Mouse (Mus musculus) retina, adult 2 months (tissue): ENCODE measurements around the gene Otud4.
"Not testable (repeated sequence)": the region's sequence is repeated elsewhere in the genome, so short reads cannot be mapped to it uniquely, and the experiment has no call there.

Experiments
- DNase-seq: peaks from one replicate; pipeline ENCODE4 v3.0.0-alpha.2; 2012; ENCODE audit warnings: low read depth, low spot score

Otud4 gene

DNA sequence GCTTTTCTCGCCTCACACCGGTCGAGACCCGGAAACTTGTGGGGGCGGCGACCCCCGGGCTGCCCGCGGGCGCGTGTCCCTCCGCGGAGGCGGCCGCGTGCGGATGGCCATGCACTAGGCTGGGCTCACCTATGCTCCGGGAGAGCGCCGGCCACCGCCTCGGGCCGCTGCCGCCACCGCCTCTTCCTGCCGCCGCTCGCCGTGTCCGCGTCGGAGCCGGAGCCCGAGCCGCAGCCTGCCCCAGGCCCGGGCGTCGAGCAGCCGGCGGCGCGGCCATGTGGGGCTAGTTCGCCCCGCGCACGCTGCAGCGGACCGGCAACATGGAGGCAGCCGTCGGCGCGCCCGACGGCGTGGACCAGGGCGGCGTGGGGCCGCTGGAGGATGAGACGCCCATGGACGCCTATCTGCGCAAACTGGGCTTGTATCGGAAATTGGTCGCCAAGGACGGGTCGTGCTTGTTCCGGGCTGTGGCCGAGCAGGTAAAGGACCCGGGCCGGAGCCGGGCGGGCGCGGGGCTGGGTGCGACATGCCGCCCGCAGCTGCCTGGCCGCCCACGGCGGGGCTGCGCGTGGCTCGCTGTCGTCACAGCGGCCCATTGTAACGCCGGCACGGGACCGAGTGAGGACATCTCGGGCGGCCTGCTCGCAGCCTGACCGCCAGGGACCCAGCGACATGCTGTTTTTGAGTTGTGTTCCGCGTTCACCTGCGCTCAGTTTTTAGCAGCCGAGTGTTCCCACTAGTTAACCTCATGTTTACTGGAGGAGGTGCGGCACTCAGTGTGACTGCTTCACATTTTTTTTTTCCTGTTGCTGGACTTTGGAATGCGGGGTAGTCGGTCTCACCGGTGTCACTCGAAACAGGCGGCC is at the start of gene Otud4:
TSS of gene Otud4 (plus strand) at position 33 of the 866 bp plus-strand sequence.
- no peak for DNase-seq

DNA sequence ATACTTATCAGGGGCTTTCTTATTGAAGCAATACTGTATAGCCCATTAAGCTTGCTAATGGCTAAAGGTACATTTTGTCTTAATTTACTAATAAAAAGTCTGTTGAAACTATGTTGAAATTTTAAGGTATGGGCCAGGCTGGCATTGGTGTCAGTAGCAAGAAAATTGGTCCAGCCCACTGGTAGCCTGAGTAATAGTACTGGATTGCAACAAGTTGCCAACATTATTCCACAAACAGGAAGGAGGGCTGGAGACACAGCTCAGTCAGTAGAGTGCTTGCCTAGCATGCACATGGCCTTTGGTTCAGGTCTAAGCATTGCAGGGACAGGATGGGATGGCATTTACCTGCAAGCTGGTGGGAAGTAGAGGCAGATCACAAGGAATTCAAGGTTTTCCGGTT is 38.5 kb upstream of the Otud4 start:
- no peak for DNase-seq

DNA sequence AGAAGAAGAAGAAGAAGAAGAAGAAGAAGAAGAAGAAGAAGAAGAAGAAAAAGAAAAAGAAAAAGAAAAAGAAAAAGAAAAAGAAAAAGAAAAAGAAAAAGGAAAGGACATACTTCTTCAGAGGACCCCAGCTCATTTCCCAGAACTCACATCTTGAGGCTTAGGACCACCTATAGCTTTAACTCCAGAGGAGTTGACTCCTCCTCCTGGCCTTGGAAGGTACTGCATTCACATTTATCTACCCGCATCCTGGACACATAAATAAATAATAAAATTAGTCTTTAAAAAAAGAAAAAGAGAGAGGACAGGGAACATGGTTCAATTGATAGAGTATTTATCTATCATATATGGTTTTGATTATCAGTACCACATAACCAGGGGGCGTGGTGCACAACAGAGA is 36.2 kb upstream of the Otud4 start:
- not testable (repeated sequence) for DNase-seq

DNA sequence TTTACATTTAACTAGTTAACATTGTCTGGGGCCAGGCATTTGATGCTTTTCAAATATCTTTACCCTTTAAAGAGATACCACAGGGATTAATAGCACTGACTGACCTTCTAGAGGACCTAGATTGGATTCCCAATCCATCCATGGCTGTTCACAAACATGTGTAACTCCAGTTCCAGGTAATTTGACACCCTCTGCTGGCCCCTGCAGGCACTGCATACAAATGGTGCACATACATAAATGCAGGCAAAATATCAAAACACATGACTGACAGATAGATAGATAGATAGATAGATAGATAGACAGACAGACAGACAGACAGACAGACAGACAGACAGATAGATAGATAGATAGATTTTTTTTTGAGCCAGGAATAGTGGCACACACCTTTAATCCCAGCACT is 33.2 kb upstream of the Otud4 start:
- DNase-seq = no peak

DNA sequence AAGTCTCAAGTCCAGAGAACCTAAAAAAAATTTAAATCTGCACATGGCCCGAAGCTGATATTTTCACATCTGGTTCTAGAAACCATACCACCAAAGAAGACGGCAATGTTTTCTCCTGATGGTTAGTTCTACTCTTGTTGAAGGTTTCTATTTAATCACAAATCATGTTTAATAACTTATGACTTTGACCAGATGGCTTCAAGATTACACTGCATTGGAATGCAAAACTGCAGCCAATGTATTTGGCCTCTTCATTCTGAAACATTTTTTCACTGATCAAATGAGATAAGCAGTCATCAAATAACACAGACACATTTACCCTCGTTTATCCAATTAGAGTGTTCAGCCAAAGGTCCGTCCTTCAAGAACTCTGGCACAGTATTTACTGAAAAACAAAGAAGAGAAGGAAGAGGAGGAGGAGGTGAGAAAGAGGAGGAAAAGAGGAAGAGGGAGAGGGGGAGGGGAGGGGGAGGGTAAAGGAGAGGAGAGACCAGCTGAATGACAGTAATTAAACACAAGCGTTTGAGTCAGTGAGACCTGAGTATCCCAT is 32.6 kb upstream of the Otud4 start:
- DNase-seq = no peak

DNA sequence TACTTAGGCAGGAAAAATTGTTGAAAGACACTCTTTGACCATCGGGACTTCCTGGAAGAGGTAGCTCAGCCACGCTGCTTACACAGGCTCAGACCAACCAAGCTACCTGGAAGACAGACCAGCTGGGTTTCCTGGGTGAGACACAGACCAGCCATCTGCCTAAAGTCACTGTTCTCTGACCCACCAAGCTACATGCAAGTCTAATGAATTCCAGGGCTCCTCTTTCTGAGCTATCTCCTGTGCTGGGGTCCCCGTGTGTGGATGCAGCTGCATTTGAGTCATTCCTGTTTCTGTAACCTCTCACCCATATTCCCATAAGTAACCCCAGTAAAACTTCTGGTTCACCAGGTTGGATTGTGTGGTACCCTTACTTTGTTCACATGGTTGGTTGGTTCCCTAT is 30.7 kb upstream of the Otud4 start:
- DNase-seq = no peak

DNA sequence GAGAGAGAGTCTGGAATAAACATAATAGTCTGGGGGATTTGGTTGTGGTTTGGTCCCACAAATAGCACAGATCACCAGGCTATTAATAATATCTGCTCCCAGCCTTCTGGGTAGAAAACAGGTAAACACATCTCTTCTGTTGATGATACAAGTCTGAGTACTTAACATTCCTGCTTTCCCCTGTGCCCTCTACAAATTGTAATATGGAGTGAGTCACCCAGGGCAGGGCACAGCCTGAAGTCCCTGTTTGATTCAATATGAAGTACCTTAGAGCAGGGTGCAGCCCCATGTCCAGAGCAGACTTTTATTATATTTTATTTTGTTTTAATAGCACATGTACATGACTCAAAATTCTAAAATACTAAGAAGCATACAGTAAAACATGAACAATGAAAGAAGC is 29.1 kb upstream of the Otud4 start:
- DNase-seq = no peak

DNA sequence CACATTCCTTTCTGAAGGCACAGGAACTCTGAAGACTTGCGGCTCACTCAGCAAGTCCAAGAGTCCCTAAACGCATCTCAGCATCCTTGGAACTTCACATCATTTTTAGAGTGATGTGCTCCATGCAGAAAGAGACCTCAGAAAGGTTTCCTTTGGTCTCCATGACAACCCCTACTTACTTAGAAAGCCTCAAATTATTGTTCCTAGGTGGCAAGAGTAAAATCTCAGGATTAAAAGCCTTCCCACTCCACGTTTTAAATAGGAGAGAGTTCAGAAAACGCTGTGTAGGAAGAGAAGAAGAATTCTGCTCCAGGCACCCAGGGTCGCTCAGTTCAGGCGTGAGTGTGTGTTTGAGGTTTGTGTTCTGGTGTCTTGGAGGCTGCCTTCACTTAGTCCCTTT is 27.1 kb upstream of the Otud4 start:
- DNase-seq = no peak

DNA sequence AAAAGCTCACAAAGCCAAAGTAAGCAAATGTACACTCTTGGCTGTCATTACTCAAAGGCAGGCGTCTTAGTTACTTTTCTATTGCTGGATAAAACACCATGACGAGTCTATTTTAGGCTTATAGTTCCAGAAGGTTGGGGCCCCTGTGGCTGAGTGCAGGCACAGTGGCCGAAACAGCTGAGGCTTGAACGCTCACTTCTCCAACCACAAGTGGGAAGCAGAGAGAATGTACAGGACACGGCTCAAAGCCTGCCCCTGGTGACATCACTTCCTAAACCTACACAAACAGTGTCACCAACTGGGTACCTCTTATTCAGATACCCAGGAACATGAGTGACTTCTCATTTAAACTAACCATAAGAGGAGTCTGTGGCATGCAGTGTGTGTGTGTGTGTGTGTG is 26.5 kb upstream of the Otud4 start:
- no peak for DNase-seq

DNA sequence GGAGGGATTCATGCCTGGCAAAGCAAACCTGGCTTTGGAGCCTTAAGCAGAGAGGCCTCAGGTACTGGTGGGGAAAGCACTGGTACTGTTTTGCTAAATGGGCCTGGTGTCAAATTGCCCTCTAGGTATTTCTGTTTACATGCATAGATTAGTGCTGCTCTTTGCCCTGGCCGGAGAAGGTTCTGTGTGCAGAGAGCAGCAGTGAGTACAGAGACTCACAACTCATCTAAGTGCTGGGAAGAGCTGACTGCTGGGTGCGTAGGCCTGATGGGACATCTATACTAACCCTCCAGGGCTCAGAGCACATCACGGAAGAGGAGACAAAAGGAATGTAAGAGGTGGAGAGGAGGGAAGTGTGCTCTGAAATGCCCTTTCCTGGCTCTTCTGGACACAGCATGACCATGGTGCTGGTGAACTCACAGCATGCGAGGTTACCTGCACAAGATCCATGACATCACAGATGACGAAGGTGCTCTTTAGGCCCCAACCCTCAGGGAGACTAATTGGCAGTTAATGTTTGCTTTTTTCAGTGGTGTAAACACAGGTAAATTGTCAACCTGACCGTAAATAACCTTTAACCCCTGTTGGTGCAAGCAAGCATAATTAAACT is 23.6 kb upstream of the Otud4 start:
- no peak for DNase-seq

DNA sequence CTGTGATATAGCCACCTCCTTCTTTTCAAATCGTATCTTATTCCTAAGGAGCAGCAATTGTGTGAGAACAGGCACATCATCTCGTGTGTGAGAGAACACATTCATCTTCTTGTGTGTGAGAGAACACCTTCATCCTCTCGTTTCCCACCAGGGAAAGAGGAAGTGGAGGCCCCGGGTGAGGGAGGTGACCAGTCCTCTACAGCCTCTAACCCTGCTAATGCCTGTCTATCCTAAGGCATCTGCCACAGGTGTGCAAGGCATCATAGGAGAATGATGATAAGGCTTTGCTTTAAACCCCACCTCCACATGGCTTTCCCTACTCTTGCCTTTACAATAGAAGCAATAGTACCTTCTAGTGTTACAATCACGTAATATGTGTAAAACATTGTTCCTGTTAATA is 20.5 kb upstream of the Otud4 start:
- no peak for DNase-seq

DNA sequence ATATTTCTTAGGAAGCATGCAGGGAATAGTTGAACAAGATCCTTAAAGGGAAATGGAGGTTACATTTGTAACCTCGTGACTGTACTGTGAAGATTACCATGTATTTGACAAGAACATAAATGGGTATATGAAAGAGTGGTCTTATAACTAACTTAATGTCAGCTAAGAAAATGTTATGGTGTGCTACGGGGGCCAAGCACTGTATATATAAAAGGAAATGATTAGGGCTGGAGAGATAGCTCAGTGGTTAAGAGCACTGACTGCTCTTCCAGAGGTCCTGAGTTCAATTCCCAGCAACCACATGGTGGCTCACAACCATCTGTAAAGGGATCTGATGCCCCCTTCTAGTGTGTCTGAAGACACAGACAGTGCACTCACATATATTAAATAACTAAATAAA is 20.1 kb upstream of the Otud4 start:
- DNase-seq = no peak

DNA sequence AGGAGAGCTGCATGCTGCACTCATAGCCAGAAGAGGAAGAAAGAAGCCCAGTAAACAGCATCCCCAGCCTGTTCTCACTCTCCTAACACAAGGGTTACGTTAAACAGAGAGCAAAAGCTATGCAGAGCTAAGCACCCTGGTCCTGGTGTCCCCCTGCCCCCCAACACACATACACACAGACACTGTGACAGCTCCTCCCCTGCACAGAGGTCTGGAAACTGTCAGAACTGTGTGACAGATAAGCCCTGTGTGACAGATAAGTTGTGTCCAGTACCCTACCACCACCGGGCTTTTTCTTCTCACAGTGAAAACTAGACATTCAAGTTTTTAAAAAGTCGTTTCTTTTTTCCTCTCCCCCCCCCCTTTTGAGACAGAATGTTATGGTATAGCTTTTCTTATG is 19.4 kb upstream of the Otud4 start:
- no peak for DNase-seq

DNA sequence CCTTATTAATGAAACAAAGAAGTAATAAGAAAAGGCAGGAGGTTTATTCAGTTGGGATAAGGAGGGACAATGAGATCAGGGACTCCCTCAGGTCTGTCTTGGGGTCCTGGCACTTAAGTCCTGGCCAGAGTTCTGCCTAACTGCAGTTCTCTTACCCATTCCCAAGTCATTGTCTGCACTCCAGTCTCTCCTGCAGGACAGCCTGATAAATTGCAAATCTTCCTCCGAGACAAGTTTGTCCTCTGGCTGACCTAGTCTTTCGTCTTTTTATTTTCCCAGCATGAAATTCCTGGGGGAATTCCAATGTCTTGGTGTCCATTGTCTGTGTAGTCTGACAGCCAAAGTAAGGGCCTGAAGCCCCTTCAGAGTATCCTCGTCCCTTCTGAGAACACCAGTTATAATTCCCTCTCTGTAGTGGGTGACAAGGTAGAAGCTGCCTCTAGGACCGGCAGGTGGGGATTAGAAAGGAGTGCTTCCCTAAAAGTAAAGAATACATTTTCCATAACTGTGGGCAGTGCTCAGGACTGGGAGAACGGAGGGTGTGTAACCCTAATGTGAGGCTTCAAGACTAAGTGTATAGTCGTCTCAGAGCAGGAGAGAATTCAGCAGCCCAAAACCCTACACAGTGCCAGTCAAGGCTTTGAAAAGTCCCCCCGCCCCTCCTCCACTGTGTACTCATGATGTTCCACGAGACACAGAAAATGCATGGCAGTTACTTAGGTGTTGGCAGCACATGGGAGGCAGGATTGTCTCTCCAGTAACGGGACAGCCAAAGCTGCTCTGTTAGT is 18.7 kb upstream of the Otud4 start:
- DNase-seq = no peak

DNA sequence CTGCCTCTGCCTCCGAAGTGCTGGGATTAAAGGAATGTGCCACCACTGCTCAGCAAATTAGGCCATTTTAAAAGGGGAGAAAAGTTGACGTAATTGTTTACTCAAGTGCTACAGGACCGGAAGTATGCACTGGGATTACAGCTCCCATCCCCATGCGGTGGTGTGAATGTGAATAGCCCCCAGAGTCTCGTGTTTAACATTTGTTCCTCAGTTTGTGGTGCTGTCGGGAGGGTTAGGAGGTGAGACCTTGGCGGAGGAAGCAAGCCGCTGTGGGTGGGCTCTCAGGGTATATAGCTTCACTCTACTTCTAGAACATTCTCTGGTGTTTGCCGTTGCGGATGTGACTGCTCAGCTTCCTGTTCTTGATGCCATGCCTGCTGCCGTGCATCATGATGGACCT is 17.1 kb upstream of the Otud4 start:
- no peak for DNase-seq

DNA sequence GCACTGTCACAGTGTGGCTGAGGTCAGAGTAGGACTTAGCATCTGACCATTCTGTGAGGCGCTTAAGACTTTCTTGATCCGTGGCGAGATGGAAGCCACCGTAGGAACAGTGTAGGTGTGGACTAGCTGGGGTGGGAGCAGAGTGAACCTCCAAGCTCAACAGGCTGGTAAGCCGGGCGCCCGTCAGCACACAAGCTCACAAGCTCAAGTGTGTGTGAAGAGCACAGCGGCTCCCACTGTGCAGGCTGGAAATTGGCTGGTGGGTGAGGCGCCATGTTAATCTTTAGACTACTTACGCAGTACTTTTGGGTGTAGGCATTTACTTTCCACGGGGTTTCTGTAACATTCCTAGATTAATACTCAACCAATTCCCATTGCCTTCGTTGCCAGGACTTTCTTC is 16.1 kb upstream of the Otud4 start:
- no peak for DNase-seq

DNA sequence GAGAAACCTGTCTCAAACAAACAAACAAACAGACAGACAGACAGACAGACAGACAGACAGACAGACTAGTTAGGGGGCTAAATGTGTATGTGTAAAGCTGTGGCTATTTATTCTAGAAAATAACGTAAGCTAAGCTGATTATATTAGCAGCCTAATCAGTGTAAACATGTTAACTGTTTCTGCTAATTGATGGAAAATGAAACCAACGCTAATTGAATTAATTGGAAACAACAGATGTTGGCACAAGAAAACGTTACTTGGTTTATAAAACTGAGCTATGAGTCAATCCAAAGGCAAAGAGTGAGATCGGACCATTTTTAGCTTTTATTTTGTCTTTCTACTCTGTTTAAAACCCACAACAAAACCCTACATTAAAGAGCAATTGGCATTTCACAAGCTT is 15.0 kb upstream of the Otud4 start:
- DNase-seq = no peak

DNA sequence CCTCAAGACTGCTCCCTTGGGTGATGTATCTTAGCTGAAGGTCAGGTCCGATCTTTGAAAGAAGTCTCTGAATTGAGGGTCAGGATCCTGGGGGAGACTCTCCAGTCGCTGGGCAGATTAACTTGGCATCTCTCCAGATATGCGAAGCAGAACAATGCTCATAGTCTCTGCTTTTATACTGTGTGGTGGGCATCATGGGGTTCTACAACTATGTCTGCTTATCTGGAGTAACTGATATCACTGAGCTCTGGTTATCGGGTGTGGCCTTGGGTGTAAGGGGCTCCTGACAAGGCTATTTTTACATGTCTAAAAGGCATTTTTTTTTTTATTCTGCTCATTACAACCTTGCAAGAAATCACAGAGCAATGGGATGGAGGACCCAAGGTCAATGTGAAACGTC is 13.2 kb upstream of the Otud4 start:
- no peak for DNase-seq

DNA sequence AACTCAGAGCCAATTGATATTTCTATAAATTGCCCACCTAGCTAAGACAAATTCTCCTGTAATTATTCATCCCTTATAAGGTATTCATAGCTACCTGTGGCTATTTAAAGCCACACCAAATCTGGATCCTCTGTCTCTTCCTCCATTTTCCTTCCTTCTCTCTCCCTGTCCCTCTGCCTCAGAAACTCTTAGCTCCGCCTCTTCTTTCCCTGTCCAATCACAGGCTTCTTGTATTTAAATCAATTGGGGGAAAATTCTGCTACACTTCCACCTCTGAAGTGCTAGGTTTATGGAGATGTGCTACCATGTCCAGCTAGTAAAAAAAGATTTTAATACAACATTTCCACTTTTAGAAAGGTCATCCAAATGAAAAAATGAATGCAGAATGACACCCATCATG is 3.9 kb upstream of the Otud4 start:
- no peak for DNase-seq

DNA sequence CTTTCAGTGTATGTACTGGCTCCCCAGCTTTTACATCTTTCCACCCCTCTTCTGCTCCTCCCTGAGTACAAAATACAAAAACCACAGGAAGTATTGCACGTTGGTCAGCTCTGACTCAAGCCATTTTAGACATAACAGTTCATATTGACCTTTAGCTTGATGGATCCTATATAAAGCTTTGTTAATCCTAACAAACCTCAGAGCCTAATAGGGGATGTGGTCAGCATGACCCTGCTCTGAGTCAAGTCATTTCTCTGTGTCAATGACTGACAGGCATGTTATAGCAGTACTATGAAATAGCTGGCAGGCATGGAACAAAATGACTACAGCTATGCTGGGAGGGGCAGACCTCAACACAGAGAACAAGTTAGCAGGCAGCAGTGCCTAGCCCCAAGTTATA is 3.3 kb upstream of the Otud4 start:
- no peak for DNase-seq

DNA sequence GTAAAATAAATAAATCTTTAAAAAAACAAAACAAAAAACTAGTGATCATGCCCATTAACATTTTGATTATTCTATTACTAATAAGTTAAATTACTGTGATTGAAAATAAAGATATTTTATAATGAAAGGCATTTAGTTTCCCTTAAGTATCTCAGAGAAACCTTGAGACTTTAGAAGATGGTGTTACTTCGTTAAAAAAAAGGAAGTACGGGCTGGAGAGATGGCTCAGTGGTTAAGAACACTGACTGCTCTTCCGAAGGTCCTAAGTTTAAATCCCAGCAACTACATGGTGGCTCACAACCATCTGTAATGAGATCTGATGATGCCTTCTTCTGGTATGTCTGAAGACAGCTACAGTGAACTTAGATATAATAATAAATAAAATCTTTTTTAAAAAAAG is 2.2 kb upstream of the Otud4 start:
- no peak for DNase-seq

DNA sequence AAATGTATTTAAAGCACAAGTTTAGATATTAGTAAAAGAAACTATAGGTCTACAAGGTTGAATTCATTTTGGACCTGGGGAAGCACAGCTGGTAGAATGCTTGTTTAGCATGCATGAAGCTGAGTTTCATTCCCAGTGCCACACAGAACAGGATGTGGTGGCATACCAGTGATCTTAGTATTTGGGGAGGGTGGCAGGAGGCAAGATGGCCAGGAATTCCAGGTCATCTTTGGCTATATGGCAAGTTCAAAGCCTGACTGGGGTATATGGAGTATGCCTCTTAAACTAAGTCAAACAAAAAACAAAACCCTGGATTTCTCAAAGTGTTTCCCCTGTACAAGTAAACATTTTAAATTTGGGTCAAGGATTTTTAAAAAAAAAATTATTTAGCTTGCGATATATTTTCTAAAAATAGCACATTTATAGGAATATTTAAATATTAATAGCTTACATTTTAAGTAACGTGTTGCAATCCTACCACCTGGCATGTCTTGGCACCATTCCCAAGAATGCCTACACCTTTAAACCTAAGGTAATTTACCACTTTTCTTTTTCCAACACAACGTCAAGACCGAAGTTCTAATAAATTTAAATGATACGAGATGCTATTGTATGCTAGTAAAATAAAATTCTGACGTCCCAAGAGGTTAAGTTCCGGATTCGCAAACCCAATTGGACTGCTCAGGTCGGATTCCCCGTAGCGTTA is 1.3 kb upstream of the Otud4 start:
- DNase-seq = no peak
